Mouse (Mus musculus): ENCODE results near the gene Slc50a1. TPM values are rescaled to one million over a fixed set of nuclear protein-coding genes. Genes with fewer than 3 reads are reported as not detected.

Gene Slc50a1
- polyA plus RNA-seq, 3 experiments from 2014 or later: 152 to 315 (median 248) TPM

DNA sequence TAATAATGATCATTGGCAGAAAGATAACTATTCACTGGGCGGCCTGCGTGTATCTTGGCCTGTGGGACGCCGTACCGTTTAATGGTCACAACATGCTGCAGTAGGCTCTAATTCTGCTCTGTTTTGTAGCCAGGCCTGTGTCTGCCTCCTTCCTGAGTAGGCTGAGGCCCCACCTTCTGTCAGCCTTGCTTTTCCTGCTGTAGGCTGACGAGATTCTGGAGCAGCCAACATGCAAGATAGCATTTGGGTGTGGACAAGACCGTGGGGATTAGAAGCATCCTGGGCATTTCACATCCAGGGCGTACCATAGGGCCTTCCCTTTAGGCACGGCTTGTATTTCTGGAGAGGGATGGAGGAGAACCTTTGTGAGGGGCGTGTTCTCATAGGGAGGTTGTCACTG, 8.0 kb downstream of the Slc50a1 start:
- no peak for ATAC-seq

- ATAC-seq: no peak
Measured at GRCm38 (mm10) chr3:89260211-89260610, 10.2 kb downstream of the Slc50a1 start.

DNA sequence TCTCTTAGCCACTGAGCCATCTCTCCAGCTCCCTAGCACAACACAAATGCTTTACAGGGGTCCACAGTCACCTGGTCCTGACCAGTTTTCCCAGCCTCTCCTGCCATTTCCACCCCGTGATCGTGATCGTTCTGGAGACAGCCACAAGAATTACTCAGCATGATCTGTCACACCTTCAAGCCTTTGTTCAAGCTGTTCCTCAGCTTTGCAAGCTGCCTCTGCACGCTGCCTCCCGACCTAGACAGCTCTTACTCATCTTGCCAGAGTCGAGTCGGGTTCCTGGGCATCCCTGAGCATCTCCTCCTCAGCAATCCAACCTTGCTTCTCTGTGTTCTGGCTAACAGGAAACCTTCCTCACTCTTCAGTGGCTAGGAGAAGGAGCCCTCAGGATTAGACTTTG, 11.3 kb downstream of the Slc50a1 start, which contains the start of gene Dpm3:
TSS of gene Dpm3 (plus strand) at position 283 of the 400 bp plus-strand sequence.
- ATAC-seq: no peak

DNA sequence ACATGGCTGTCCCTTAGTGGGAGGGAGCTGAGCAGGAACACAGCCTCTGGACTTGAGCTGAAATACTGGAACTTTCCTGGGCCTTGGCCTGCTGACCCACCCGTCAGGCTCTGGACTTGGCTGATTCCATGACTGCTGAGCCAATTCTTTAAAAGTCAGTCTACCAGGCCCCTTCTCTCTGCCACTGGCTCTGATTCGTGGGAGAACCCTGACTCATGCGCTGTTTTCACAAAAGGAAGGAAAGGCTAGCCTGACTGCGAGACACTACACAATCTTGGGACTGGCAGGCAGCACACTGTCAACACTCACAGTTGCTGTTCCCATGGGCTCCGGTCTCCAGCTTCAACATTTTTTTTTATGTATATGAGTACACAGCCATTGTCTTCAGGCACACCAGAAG, 14.2 kb downstream of the Slc50a1 start:
- ATAC-seq: no peak

DNA sequence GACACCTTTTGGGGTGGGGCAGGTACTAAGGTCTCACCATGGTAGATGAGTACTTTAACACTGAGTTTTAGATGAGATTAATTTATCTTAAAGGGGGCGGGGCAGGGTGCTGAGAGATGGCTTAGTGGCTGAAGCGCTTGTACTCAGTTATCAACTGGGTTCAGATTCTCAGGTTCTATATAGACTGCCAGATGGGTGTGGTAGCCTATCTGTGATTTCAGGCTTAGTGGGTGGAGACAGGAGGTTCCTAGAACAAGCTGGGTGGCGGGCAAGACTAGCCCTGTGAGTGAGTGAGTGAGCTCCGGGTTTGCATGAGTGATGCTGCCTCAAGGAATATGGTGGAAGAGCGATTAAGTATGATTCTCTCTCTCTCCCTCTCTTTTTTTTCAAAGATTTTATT, 15.4 kb downstream of the Slc50a1 start:
- ATAC-seq: no peak

DNA sequence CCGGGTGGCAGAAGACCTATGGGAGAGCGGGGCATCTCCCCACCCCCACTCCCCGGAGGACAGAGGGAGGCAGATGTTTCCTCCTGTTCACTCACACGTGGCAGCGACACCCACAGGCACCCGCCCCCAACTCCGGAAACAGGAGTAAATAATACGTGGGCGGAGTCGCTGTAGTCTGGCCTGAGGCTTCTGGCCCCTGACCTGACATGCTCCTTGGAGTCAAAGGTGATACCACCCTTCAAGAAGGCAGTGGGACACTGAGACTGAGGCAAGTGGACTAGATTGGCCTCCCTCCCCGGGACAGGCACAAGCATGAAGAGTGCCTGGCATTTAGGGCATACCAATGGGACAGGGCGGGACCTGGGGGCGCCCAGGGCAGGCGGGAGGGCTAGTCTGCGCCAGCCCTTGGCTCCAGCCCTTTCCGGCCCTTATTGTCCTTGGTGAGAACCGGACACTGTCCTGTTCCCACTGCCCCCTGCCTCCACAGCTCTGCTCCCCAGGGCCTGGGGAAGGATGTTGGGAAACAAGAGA, 18.9 kb downstream of the Slc50a1 start:
- peak; percentile 58 for ATAC-seq

- no peak for ATAC-seq
Measured at GRCm38 (mm10) chr3:89250435-89251040, 19.8 kb downstream of the Slc50a1 start.

- no peak for ATAC-seq
Measured at GRCm38 (mm10) chr3:89247466-89247865, 22.9 kb downstream of the Slc50a1 start.

GRCm38 (mm10) chr3:89246261-89247100, 23.9 kb downstream of the Slc50a1 start, which contains the start of gene Trim46:
Trim46 (minus strand) TSS chr3:89246309.
- ATAC-seq: peak; percentile 80

DNA sequence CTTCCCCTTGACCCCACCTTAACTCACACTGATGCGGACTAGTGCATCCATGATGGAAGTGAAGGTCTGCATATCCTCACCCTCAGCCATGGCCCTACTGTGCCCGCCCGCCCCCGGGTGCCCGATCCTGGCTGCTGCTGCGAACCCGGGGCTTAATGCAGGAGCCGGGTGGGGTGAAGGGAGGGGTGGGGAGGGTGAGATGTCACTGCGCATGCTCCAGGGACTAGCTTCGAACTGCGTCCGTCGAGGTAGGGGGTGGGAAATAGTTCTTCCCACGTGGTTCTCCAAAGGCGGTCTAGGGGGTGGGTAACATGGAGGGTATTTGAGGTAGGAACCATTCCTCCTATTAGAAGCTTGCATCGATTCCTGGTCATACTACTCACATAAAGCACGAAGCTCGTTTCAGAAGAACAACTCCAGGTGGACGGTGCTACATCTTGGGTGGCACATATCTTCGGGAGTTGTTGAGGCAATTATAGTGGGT, 24.6 kb downstream of the Slc50a1 start, which contains the start of gene Krtcap2:
TSS of gene Krtcap2 (plus strand) at position 279 of the 484 bp plus-strand sequence.
- peak; percentile 14 for ATAC-seq

DNA sequence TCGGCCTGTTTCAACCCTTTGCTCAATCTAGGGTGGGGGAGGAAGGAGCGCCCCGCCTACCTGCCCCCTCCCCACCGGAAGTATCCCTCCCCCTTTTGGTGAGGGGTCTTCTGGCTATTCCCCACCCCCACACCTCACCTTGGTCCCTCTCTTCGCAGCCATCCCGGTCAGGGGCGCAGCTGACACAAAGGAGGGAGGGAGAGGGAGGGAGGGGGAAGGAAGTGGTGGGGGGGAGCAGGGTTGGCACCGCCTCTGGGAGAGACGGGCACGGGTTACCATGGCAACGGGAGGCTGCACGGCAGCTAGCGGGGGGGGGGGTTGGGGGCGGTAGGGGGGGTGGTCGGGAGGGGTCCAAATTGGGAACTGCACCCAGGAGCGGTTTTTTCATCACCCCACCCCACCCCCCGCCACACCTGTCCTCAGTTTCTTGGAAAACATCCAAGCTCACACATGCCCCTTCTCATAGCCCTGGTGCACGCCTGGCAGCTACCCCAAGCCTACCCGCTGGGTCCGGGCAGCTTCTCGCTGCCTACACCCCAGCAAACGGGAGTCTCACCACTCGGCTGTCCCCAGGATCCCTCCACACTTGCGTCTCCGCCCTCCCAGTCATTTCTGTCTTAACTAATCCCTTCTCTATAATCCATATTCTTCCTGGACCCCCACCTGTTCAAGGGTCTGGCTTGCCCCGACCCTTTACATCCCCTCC, 25.2 kb downstream of the Slc50a1 start:
- ATAC-seq: no peak

DNA sequence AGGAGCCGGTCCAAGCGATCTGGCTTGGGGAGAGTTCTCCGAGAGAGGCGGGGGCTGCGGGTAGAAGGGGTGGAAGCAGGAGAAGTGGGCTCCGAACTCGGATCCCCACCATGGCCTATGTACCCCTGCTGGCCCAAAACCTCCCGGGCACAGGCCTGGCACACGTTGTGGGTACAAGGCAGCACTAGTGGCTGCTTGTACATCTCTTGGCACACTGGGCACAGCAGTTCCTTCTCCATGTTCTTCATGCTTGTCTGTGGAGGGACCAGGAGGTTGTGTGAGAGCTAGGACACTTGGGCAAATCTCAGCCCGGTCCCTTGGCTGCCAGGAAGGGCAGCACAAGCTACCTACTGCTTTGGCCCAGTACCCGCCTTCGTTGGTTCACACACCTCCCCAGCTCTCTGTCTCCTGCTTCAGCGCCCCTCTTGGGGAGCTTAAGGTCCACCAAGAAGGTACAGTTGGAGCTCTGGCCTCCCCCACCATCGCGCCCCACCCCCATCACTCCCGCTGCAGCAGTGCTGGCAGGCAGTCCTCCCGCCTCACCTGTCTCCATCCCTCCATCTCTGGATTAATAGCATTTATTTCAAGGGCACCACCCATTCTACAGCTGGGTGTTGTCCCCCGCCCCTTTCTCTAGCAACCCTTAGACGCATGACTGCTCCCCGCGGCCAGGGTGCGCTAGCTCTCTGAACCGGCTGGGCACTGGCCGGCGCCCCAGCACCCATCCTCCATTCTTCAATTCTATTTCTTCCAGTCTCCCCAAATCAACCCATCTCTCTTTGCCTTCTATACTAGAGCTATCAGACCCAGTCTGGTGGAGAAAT, 26.0 kb downstream of the Slc50a1 start:
- ATAC-seq: no peak

- ATAC-seq: no peak
Measured at GRCm38 (mm10) chr3:89243609-89244008, 26.8 kb downstream of the Slc50a1 start.

DNA sequence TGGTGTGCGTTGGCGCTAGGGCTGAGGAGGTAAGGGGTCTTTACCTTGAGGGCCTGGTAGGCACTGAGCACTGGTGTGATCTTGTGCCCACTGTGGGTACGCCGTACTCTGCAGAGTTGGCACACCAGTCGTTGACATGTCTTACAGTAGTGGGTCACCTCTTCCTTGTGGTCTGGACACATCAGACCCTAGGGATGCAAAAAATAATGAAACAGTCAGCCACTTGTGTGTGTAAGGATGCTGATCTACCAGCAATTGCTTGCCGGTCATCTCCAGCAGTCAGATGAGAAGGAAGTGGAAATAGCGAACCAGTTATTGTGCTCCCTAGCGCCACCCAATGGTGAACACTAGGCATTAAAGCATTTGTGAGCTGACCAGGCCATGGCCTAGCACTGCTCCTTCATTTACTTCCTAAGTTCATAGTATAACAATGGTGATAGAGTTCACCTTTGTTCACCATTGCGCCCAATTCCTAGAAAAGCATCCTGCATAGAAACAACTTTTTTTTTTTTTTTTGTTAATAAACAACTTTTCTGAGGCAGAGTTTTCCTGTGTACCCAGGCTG, 28.0 kb downstream of the Slc50a1 start:
- ATAC-seq: no peak

- no peak for ATAC-seq
Measured at GRCm38 (mm10) chr3:89238494-89238893, 31.9 kb downstream of the Slc50a1 start.

GRCm38 (mm10) chr3:89237682-89238081, 32.7 kb downstream of the Slc50a1 start:
- ATAC-seq: no peak

DNA sequence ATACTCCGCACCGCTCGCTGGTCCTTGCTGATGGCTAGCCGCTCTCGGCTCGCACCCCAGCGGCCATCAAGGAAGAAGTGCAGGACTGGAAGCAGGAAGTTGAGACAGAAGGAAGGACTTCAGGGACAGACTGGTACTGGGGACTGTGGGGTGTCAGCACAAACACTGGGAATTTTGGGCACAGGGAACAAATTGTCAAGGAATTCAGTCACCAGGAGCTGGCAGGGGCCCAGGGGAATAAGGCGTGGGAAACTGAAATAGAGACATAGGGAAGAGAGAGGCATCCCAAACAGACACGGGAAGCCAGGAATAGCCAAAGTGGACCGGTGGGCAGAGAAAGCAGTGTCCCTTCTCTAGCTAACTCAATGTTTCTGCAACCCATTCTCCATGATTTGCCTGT, 33.9 kb downstream of the Slc50a1 start:
- no peak for ATAC-seq

DNA sequence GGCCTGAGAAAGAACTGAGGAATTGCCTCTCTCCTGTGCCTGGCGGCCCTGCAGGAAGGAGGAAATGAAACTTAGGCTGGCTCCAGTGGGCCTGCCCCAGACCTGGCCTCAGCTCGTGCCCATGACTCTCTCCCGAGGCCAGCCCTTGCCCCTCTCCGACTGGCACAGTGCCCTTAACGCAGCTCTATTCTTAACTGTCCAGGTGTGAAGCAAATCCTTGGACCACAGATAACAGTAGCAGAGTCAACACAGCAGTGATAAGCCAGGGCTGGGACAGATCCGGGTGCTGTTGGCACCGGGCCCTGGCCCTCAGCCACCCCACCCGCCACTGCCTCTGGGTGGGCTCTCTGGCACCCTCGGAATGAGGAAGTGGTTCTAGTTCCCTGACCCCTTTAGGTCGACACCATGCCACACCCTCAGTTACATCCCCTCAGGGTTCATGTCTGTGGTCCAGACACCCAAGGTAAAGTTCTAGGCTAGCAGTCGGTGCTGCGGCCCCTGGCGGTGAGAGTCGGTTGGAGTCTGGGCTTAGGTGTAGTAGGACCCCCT, 36.7 kb downstream of the Slc50a1 start:
- ATAC-seq: no peak

DNA sequence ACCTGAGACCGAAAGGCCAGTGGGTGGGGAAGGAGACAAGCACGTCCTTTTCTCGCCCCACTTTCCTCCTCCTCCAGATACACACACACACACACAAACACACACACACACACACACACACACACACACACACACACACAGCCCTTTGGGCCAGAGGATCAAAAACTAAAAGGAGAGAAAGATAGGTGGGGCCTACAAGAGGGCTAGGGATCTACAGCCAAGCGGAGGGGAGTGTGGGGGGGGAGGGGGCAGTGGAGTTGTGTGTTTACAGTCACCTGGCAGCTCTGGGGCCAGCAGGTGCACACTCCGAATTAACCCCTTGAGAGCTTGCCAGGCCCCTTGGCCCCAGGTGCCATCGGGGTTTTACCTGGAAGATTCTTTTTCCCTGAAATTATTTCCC, 37.8 kb downstream of the Slc50a1 start:
- ATAC-seq: no peak

DNA sequence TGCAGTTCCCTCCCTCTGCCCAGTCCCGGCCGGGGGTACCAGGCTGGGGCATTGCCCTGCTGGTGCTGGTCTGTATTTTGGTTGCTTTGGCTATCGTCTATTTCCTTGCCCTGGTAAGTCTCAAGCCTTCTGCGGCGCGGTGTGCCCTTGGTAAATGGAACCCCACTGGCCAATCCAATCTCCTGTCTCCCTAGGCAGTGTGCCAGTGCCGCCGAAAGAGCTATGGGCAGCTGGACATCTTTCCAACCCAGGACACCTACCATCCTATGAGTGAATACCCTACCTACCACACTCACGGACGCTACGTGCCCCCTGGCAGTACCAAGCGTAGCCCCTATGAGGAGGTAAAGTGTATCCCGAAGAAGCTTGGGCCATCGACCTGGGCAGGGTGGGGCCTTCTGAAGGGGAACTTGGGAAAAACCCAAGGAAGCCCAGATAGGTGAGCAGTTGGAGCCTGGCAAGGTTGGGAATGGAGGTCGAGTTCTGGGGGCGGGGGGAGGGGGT, 38.5 kb downstream of the Slc50a1 start:
- no peak for ATAC-seq

DNA sequence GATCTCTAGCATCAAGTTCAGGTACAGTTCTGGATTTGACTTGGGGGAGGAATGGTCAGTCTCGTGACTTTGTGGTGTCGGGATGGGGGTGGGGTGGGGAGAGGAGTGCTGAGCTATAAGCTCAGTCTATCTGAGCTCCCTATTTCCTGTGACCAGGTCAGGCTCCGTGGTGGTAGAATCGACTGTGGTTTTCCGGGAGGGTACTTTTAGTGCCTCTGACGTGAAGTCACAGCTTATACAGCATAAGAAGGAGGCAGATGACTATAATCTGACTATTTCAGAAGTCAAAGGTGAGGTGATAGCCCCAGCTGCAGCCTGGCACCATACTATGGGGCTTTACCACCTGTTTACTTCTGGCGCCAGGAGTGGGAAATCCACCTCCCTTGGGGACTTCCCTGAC, 39.0 kb downstream of the Slc50a1 start:
- peak; percentile 64 for ATAC-seq
